Mouse (Mus musculus) embryonic facial prominence, embryonic 12.5 days (tissue): ENCODE results near the gene Crygd. TPM values are rescaled to one million over a fixed set of nuclear protein-coding genes. Genes with fewer than 3 reads are reported as not detected.

Source experiments
- ATAC-seq: fragments of 200-750 bp; cut with Nextera tagmentation; 2 replicates; pipeline ENCODE4 v1.8.0; 2017; ENCODE audit not compliant: insufficient number of reproducible peaks, insufficient read depth, low FRiP score, low TSS enrichment
- H3K27ac ChIP-seq: fragments of 300-500 bp; sonication (generic); 2 replicates; pipeline ENCODE4 v1.5.1; 2016; ENCODE audit warnings: mild to moderate bottlenecking
- H3K27me3 ChIP-seq: fragments of 300-500 bp; sonication (generic); 2 replicates; pipeline ENCODE4 v1.6.1; 2016; ENCODE audit warnings: mild to moderate bottlenecking, moderate library complexity
- H3K36me3 ChIP-seq: fragments of 300-500 bp; sonication (generic); 2 replicates; pipeline ENCODE4 v1.6.1; 2016; ENCODE audit warnings: mild to moderate bottlenecking
- H3K4me1 ChIP-seq: fragments of 300-500 bp; sonication (generic); 2 replicates; pipeline ENCODE4 v1.6.1; 2016
- H3K4me2 ChIP-seq: fragments of 300-500 bp; sonication (generic); replicated peaks from 2 replicates; pipeline ENCODE4 v1.6.1; 2016; ENCODE audit warnings: mild to moderate bottlenecking, moderate library complexity
- H3K4me3 ChIP-seq: fragments of 300-500 bp; sonication (generic); 2 replicates; pipeline ENCODE4 v1.5.1; 2016; ENCODE audit warnings: mild to moderate bottlenecking
- H3K9ac ChIP-seq: fragments of 300-500 bp; sonication (generic); 2 replicates; pipeline ENCODE4 v1.6.1; 2016; ENCODE audit warnings: mild to moderate bottlenecking, moderate library complexity
- H3K9me3 ChIP-seq: fragments of 300-500 bp; sonication (generic); 2 replicates; pipeline ENCODE4 v1.6.1; 2016; ENCODE audit warnings: mild to moderate bottlenecking, moderate library complexity
- WGBS: fragments of 180-500 bp; shearing (Covaris S2); methylation state at CpG from one replicate; pipeline ENCODE4 v1.1.7; 2016; 5-methylcytosine and 5-hydroxymethylcytosine counted together
- polyA plus RNA-seq: library from polyadenylated mRNA; unstranded; fragments of >200 nt; fragmentation: Nextera tagmentation; extraction: Ambion mirVana; gene quantifications from 2 replicates; pipeline ENCODE4 v1.2.1, GENCODE M21; 2016

The Crygd gene
- polyA plus RNA-seq, result 4.4 and 6.0 TPM in 2 replicates

GRCm38 (mm10) chr1:65063352-65063751 lies at the start of gene Crygd:
Gene Crygd (minus strand): TSS chr1:65063452.
- Histone ChIP-seq H3K27ac (no peak within 1 kb of the TSS), H3K4me3 (no peak within 1 kb of the TSS)
- 81% methylated on average over 8 of the region's 8 CpGs for WGBS

DNA sequence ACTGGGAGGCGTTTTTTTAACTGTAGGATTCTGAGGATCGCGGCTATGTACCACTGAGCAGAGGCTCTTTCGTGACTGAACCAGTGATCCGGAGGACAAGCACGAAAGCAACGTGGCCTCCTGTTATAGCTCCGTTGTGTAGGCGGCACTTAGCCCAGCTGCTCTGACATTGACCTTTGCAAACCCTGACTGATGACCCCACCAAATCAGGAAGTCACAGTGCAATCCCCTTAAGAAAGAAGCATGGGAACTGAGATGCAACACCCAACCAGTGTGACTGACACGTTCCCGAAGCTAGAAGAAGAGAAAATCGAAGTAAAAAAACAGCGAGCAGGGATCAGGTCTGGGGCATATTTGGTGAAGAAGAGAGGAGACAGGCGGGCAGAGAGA lies 49.5 kb upstream of the Crygd start:
- no peak overlapping the region for H3K27ac ChIP-seq
- peak overlapping the region; percentile 33 for H3K4me2 ChIP-seq
- ATAC-seq, result peak; percentile 50; the same call in 1 of the 2 replicates
- no peaks in the 10 kb centered on the region for H3K27me3 ChIP-seq
- no peak overlapping the region for H3K4me3 ChIP-seq
- H3K9ac ChIP-seq, result no peak overlapping the region
- H3K4me1 ChIP-seq, result no peaks in the 10 kb centered on the region
- no peaks in the 10 kb centered on the region for H3K9me3 ChIP-seq
- 53% methylated on average over 14 of the region's 14 CpGs for WGBS
- H3K36me3 ChIP-seq, result no peaks in the 10 kb centered on the region

More at GRCm38 (mm10) chr1:65063352-65063751, at the start of gene Crygd:
- H3K9me3 ChIP-seq, result no peaks in the 10 kb centered on the region
- ATAC-seq, result no peak
- no peaks in the 10 kb centered on the region for H3K27me3 ChIP-seq
- no peak within 1 kb of the TSS for H3K4me2 ChIP-seq
- no peaks in the 10 kb centered on the region for H3K36me3 ChIP-seq
- H3K4me1 ChIP-seq, result no peaks in the 10 kb centered on the region
- H3K9ac ChIP-seq, result no peak within 1 kb of the TSS

GRCm38 (mm10) chr1:65112031-65112806 lies 49.0 kb upstream of the Crygd start:
- no peaks in the 10 kb centered on the region for H3K4me1 ChIP-seq
- no peak for ATAC-seq
- 10% methylated on average over 8 of the region's 8 CpGs for WGBS

GRCm38 (mm10) chr1:65109756-65110435 lies 46.6 kb upstream of the Crygd start:
- WGBS, result 72% methylated on average over 25 of the region's 25 CpGs
- H3K9me3 ChIP-seq, result no peaks in the 10 kb centered on the region

More at GRCm38 (mm10) chr1:65112031-65112806, 49.0 kb upstream of the Crygd start:
- H3K9ac ChIP-seq, result no peak overlapping the region
- H3K4me2 ChIP-seq, result peak overlapping the region; percentile 33
- H3K4me3 ChIP-seq, result no peak overlapping the region
- no peaks in the 10 kb centered on the region for H3K27me3 ChIP-seq
- H3K27ac ChIP-seq, result no peak overlapping the region
- H3K36me3 ChIP-seq, result no peaks in the 10 kb centered on the region
- H3K9me3 ChIP-seq, result no peaks in the 10 kb centered on the region

DNA sequence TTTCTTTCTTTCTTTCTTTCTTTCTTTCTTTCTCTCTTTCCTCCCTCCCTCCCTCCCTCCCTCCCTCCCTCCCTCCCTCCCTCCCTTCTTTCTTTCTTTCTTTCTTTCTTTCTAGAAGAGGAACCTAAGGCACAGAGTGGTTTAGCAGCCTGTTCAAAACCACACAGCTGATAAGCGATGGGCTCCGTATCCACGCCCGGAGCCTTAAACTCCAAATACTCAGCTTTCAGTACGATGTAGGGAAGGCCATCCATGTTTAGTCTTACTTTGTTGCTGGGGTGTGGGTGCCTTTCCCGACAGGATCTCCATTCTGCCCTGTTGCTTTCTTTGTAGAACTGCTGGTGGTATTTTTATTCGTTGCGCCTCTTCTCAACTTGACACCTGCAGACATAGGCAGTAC lies 45.9 kb upstream of the Crygd start:
- H3K4me3 ChIP-seq, result no peak overlapping the region
- no peak overlapping the region for H3K4me2 ChIP-seq
- no peak overlapping the region for H3K27ac ChIP-seq
- no peak for ATAC-seq
- H3K36me3 ChIP-seq, result no peaks in the 10 kb centered on the region
- no peak overlapping the region for H3K9ac ChIP-seq
- H3K27me3 ChIP-seq, result no peaks in the 10 kb centered on the region
- no peaks in the 10 kb centered on the region for H3K9me3 ChIP-seq
- 86% methylated on average over 8 of the region's 8 CpGs for WGBS
- no peaks in the 10 kb centered on the region for H3K4me1 ChIP-seq

More at GRCm38 (mm10) chr1:65109756-65110435, 46.6 kb upstream of the Crygd start:
- 0 out of 2 replicates have a peak, but pooled peaks have one; percentile 11 for ATAC-seq
- Histone ChIP-seq H3K27ac (no peak overlapping the region), H3K27me3 (no peaks in the 10 kb centered on the region), H3K4me1 (no peaks in the 10 kb centered on the region), H3K4me3 (no peak overlapping the region), H3K9ac (no peak overlapping the region), H3K4me2 (no peak overlapping the region), H3K36me3 (no peaks in the 10 kb centered on the region)

DNA sequence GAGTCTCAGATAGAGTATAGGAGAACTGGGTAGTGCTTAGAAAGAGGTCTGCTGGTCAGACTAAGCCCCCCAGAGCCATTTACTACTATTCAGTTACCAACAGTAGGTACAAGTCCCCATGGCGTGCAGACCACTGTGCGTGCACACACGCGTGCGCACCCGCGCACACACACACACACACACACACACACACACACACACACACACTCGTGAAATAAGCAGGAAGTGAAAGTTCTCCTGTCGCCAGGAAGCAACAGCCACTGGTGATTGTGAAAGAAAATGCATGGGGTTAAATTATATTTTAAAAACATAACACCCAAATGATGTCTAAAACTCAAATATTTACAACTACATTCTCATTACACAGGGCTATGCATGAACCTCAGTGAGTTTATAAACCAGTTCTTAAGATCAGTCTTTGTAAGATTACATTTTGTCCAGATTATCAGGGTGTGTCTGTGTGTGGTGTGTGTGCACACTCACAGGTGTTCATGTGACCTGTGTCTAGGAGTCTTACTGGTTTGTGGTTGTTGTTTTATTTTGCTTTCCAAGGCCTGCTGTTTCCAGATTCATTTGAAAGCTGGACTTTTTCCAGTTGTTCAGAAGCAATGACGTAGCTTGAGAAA lies 44.5 kb upstream of the Crygd start:
- Histone ChIP-seq H3K36me3 (no peaks in the 10 kb centered on the region), H3K4me1 (no peaks in the 10 kb centered on the region), H3K4me2 (no peak overlapping the region), H3K9ac (no peak overlapping the region), H3K27ac (no peak overlapping the region), H3K4me3 (no peak overlapping the region), H3K9me3 (no peaks in the 10 kb centered on the region), H3K27me3 (no peaks in the 10 kb centered on the region)
- ATAC-seq, result no peak
- WGBS, result 88% methylated on average over 10 of the region's 10 CpGs

DNA sequence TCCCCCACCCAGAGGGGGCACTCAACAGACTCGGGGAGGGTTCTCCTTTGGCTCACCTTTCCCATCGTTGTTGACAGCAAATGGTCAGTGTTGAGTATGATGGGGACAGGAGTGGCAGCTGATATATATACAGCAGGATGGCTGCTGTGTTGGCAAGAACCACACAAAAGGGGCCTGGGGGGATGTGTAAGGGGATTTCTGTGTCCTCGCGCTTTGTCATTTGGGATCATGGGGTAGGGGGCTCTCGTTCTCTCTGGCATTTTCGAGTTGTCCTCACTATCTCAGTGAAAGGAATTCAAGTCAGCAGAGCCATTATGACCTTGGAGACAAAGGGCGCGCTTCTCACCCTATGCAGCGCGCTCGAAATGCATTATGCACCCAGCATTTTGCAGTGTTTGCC lies 40.0 kb upstream of the Crygd start, which contains the start of gene Cryga:
Gene Cryga (minus strand): TSS at position 101 of the 400 bp plus-strand sequence.
- no peak for ATAC-seq
- Histone ChIP-seq H3K9me3 (no peaks in the 10 kb centered on the region), H3K4me1 (no peaks in the 10 kb centered on the region), H3K9ac (no peak within 1 kb of the TSS), H3K36me3 (no peaks in the 10 kb centered on the region), H3K27me3 (no peaks in the 10 kb centered on the region), H3K4me3 (no peak within 1 kb of the TSS), H3K27ac (no peak within 1 kb of the TSS), H3K4me2 (no peak within 1 kb of the TSS)
- WGBS, result 88% methylated on average over 11 of the region's 11 CpGs

DNA sequence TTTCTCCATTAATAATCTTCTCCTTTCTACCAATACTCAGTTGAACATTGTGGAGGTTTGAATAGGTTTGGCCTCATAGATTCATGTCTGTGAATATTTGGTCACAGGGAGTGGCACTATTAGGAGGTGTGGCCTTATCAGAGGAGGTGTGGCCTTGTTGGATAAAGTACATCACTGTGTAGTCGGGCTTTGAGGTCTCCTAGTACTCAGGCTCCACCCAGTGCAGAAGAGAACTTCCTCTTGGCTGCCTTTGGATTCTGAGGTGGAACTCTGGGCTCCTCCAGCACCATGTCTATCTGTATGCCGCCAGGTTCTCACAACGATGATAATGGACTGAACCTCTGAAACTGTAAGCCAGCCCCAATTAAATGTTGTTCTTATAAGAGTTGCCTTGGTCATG lies 33.7 kb upstream of the Crygd start:
- H3K4me3 ChIP-seq, result no peak overlapping the region
- H3K9me3 ChIP-seq, result no peaks in the 10 kb centered on the region
- ATAC-seq, result no peak
- H3K4me2 ChIP-seq, result no peak overlapping the region
- no peaks in the 10 kb centered on the region for H3K27me3 ChIP-seq
- H3K27ac ChIP-seq, result no peak overlapping the region
- 80% methylated on average over 3 of the region's 3 CpGs for WGBS
- no peaks in the 10 kb centered on the region for H3K4me1 ChIP-seq
- no peak overlapping the region for H3K9ac ChIP-seq
- no peaks in the 10 kb centered on the region for H3K36me3 ChIP-seq

DNA sequence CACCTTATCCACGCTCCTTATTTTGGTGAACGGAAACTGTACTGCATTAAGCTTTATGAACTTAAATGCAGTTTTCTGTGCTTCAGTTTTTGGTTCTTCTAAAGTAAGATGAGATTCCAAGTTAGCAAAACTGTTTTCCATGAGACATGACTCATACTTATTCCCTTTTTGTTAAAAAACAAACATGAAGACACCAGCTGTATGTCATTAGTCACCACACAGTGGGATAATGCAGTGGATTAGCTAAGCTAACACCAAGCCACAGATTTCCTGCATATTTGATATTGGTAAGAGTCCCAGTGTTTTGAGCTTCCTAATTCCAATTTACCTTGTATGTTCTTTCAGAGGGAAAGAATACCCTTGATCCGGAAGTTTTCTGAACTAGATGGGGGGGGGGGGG lies 28.3 kb upstream of the Crygd start:
- no peak for ATAC-seq
- Histone ChIP-seq H3K27ac (no peak overlapping the region), H3K4me3 (no peak overlapping the region), H3K9ac (no peak overlapping the region), H3K27me3 (no peaks in the 10 kb centered on the region), H3K9me3 (no peaks in the 10 kb centered on the region), H3K36me3 (no peaks in the 10 kb centered on the region), H3K4me1 (no peaks in the 10 kb centered on the region), H3K4me2 (no peak overlapping the region)
- 86% methylated on average over 3 of the region's 3 CpGs for WGBS

DNA sequence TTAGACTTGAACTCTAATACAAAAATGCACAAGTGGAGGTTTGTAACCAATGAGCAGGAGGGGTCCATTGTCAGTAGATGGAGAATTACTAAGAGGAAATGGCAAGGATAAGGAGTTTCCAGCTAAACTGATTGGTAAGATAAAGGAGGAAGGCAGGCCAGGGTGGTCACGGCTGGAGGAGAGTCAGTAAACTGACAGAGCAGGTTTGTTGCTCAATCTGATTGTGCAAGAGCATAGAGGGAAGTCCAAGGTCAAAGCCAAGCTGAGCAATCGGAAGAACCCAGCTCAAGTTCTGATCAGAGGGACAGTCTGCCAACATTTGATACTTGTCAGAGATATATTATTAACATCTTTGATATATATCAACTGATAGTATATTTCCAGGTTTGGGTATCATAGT lies 27.1 kb upstream of the Crygd start:
- Histone ChIP-seq H3K27ac (no peak overlapping the region), H3K4me1 (no peaks in the 10 kb centered on the region), H3K9ac (no peak overlapping the region), H3K4me3 (no peak overlapping the region), H3K36me3 (no peaks in the 10 kb centered on the region), H3K27me3 (no peaks in the 10 kb centered on the region), H3K4me2 (no peak overlapping the region), H3K9me3 (no peaks in the 10 kb centered on the region)
- 75% methylated on average over 2 of the region's 2 CpGs for WGBS
- ATAC-seq, result no peak

DNA sequence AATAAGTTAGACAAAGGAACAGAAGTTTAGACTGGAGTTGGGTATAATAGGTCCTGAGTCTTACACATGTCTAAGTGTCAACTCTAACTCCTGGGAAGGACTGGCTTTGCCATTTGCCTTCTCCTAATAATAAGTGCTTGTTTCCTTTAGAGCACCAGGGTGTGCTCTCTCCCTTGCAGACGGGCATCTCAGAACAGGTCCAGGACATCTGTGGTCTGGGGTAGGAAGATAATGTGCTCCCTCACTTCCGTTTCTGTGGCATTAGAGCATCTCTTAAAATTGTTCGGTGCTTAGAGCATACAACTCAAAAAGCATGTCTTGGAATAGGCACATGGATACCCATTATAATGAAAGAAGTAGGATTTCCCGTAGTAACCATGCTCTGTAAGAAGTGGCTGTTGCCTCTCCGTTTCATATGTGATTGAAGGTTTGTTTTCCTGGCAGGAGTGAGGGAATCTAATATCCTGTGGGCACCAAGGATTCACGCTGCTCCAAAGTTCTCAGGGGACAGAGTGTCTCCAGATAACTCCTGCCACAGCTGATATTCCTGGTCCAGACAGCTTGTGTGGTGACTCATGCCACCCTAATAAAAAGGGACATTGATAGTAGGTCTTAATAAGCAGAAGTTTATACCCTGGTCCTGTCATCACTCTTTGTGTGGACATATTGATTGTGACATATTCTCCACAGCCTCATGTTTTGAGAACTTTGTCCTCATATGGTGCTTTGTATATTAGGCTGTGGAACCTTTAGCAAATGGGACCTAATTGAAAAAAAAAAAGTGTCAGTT lies 25.5 kb upstream of the Crygd start:
- no peaks in the 10 kb centered on the region for H3K36me3 ChIP-seq

More for the DNA sequence above, 25.5 kb upstream of the Crygd start:
- no peak overlapping the region for H3K4me3 ChIP-seq
- no peak for ATAC-seq
- 75% methylated on average over 6 of the region's 6 CpGs for WGBS
- no peak overlapping the region for H3K9ac ChIP-seq
- no peak overlapping the region for H3K4me2 ChIP-seq
- H3K27me3 ChIP-seq, result no peaks in the 10 kb centered on the region
- H3K9me3 ChIP-seq, result no peaks in the 10 kb centered on the region
- no peak overlapping the region for H3K27ac ChIP-seq
- H3K4me1 ChIP-seq, result no peaks in the 10 kb centered on the region
